Mouse (Mus musculus) myocyte (in vitro differentiated cells): ENCODE measurements around the gene Hhat. TPM values are rescaled to one million over a fixed set of nuclear protein-coding genes. Genes with fewer than 3 reads are reported as not detected.

Source experiments
- H3K27me3 ChIP-seq: one replicate; pipeline ENCODE4 v1.6.1; 2011; ENCODE audit not compliant: control insufficient read depth, insufficient read depth, insufficient read length
- H3K36me3 ChIP-seq: one replicate; pipeline ENCODE4 v1.6.1; 2011; ENCODE audit not compliant: control insufficient read depth, insufficient read depth
- H3K4me2 ChIP-seq: one replicate; pipeline ENCODE4 v1.6.1; 2011; ENCODE audit warnings: low read depth, control low read depth
- H3K4me3 ChIP-seq: one replicate; pipeline ENCODE4 v1.5.1; 2011; ENCODE audit warnings: mild to moderate bottlenecking, control low read depth, moderate library complexity
- H3K79me2 ChIP-seq: one replicate; pipeline ENCODE4 v1.6.1; 2011; ENCODE audit not compliant: control insufficient read depth, insufficient read depth
- H3ac ChIP-seq: one replicate; pipeline ENCODE4 v1.6.1; 2011; ENCODE audit not compliant: control insufficient read depth, insufficient read length
- CEBPB ChIP-seq: IDR thresholded peaks from 2 replicates; pipeline ENCODE4 v1.6.1; 2011; ENCODE audit warnings: mild to moderate bottlenecking, moderate library complexity; ENCODE audit not compliant: poor library complexity, insufficient read depth, severe bottlenecking
- E2F4 ChIP-seq: IDR thresholded peaks from one replicate; pipeline ENCODE4 v1.6.1; 2011; ENCODE audit warnings: mild to moderate bottlenecking, control low read depth, moderate library complexity; ENCODE audit not compliant: insufficient read depth
- MAX ChIP-seq: IDR thresholded peaks from one replicate; pipeline ENCODE4 v1.6.1; 2011; ENCODE audit warnings: low read depth, mild to moderate bottlenecking, control low read depth
- MYOD1 ChIP-seq, 3 experiments: IDR thresholded peaks; one replicate each; pipeline ENCODE4 v1.6.1; 2011; ENCODE audit warnings: control low read depth in 2 of 3, low read depth in 2 of 3, mild to moderate bottlenecking in 2 of 3, moderate library complexity in 1 of 3; ENCODE audit not compliant: insufficient read length in 2 of 3, control insufficient read depth in 1 of 3
- MYOG ChIP-seq, 3 experiments: IDR thresholded peaks; one replicate each; pipeline ENCODE4 v1.6.1; 2011; ENCODE audit warnings: control low read depth in 2 of 3, low read depth in 2 of 3, mild to moderate bottlenecking in 2 of 3; ENCODE audit not compliant: insufficient read length in 2 of 3, control insufficient read depth in 1 of 3, insufficient read depth in 1 of 3
- POLR2A ChIP-seq: IDR thresholded peaks from one replicate; pipeline ENCODE4 v1.6.1; 2011; ENCODE audit warnings: low read depth, mild to moderate bottlenecking, control low read depth, moderate library complexity; ENCODE audit not compliant: insufficient read length
- POLR2AphosphoS2 ChIP-seq: IDR thresholded peaks from one replicate; pipeline ENCODE4 v1.6.1; 2011; ENCODE audit warnings: low read depth, control low read depth; ENCODE audit not compliant: insufficient read length
- REST ChIP-seq: IDR thresholded peaks from one replicate; pipeline ENCODE4 v1.6.1; 2011; ENCODE audit warnings: mild to moderate bottlenecking, control low read depth, moderate library complexity; ENCODE audit not compliant: insufficient read depth, insufficient read length
- SRF ChIP-seq: IDR thresholded peaks from one replicate; pipeline ENCODE4 v1.6.1; 2011; ENCODE audit warnings: low read depth; ENCODE audit not compliant: control insufficient read depth, insufficient read length
- TCF12 ChIP-seq: IDR thresholded peaks from one replicate; pipeline ENCODE4 v1.6.1; 2011; ENCODE audit warnings: mild to moderate bottlenecking, control low read depth; ENCODE audit not compliant: poor library complexity, insufficient read depth, severe bottlenecking
- TCF3 ChIP-seq: IDR thresholded peaks from one replicate; pipeline ENCODE4 v1.6.1; 2011; ENCODE audit warnings: low read depth, control low read depth; ENCODE audit not compliant: insufficient read length
- USF1 ChIP-seq: IDR thresholded peaks from one replicate; pipeline ENCODE4 v1.6.1; 2011; ENCODE audit warnings: low read depth, mild to moderate bottlenecking, control low read depth, moderate library complexity
- polyA plus RNA-seq: library from polyadenylated mRNA; unstranded; fragments of >200 nt; fragmentation: generic; extraction: Trizol; gene quantifications from one replicate; pipeline ENCODE4 v1.2.1, GENCODE M21; 2012; ENCODE audit warnings: missing spikeins

Gene Hhat
- polyA plus RNA-seq, 1 experiment, result 4.4 TPM

- Histone ChIP-seq H3K4me3 (no peak overlapping the region), H3ac (no peak overlapping the region), H3K4me2 (no peak overlapping the region), H3K79me2 (no peaks in the 10 kb centered on the region), H3K36me3 (no peaks in the 10 kb centered on the region), H3K27me3 (no peaks in the 10 kb centered on the region)
- TF ChIP-seq POLR2AphosphoS2, result no peak
- no peak for TF ChIP-seq MAX
- TF ChIP-seq CEBPB, result no peak
- no peak for TF ChIP-seq TCF12
- TF ChIP-seq TCF3, result no peak
- TF ChIP-seq SRF, result no peak
- TF ChIP-seq E2F4, result no peak
- no peak for TF ChIP-seq POLR2A
- TF ChIP-seq MYOG (IDR thresholded peaks at IDR 0.05; ENCODE audit: control insufficient read depth in 1 of 3, insufficient read depth in 1 of 3, insufficient read length in 2 of 3, low read depth in 2 of 3), result no peak
- no peak for TF ChIP-seq USF1
Measured at GRCm38 (mm10) chr1:192449572-192450351, 321.3 kb downstream of the Hhat start.

DNA sequence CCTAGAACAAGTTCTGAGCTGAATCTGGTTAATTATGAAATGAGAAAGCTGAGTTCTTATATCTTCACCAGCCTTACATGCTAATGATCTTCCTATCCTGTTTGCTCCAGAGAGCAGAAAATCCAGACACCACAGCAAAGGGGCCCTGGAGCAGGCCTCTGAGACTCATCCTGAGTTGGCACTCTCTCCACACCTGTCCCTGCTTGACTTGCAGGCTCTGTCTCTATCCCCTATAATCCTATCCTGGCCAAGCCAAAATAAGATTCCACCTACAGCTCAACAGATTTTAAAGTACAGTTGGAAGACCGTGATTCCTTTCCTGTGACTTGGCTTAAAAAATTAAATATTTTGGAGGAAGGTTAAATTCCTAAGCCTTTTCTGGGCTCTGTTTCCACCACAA lies 322.5 kb downstream of the Hhat start:
- Histone ChIP-seq H3K4me2 (no peak overlapping the region), H3K79me2 (no peaks in the 10 kb centered on the region), H3K27me3 (no peaks in the 10 kb centered on the region), H3K36me3 (no peaks in the 10 kb centered on the region), H3K4me3 (no peak overlapping the region), H3ac (no peak overlapping the region)
- TF ChIP-seq MYOG (IDR thresholded peaks at IDR 0.05; ENCODE audit: control insufficient read depth in 1 of 3, insufficient read depth in 1 of 3, insufficient read length in 2 of 3, low read depth in 2 of 3) (no peak), USF1 (no peak)

GRCm38 (mm10) chr1:192447666-192448065 lies 323.4 kb downstream of the Hhat start:
- Histone ChIP-seq H3K27me3 (no peaks in the 10 kb centered on the region), H3K79me2 (no peaks in the 10 kb centered on the region), H3K4me2 (no peak overlapping the region), H3ac (no peak overlapping the region), H3K36me3 (no peaks in the 10 kb centered on the region), H3K4me3 (no peak overlapping the region)
- no peak for TF ChIP-seq MAX
- TF ChIP-seq MYOD1 (IDR thresholded peaks at IDR 0.05; ENCODE audit: control insufficient read depth in 1 of 3, insufficient read length in 2 of 3, low read depth in 2 of 3), result no peak
- TF ChIP-seq MYOG (IDR thresholded peaks at IDR 0.05; ENCODE audit: control insufficient read depth in 1 of 3, insufficient read depth in 1 of 3, insufficient read length in 2 of 3, low read depth in 2 of 3), result no peak
- TF ChIP-seq REST, result no peak
- TF ChIP-seq TCF3, result no peak
- TF ChIP-seq TCF12, result no peak
- no peak for TF ChIP-seq POLR2A
- no peak for TF ChIP-seq E2F4

Other genes with a start within 250 kb of the Hhat start
- 21.3 TPM for gene Sertad4, start 84.5 kb upstream of the Hhat start, polyA plus RNA-seq